In the genomic region with DNA sequence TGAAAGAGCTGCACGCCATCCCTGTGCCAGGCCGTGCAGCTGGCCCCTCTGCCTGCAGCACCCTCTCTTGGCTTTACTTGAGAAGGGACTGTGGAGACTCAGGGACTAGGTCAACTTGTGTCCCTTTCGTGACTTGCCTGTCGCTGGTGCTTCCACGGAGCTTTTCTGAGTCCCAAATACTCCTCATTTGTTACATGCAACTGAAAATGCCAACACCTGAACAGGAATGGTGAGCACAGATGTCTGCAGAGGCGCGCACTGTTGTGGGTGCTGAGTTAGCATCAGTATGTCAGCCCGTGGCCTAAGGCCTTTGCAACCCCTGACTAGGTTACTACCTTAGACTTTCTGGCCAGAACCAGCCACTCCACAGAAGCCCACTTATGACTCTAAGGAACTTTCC, we compare ENCODE assay signal across 10 mouse cellular contexts. TPM values are rescaled to one million over a fixed set of nuclear protein-coding genes. Genes with fewer than 3 reads are reported as not detected.
DNase-seq lines count a peak whose midpoint lies in the region; ATAC-seq lines count a peak whose summit lies in the region.
"Had no signal": no experiment of that assay in that cellular context is flagged by ENCODE, and none has a peak within 500 bp of the region (broad histone marks: within the 10 kb centered on the region; RNA-seq: fewer than 3 reads in every experiment).

No protein-coding gene starts in this region.

- H3K36me3 ChIP-seq in heart, embryonic 13.5 days: peaks cover 65% of the 10 kb centered on the region
- no peaks in the 10 kb centered on the region; the same call in 1 of the 2 replicates for H3K36me3 ChIP-seq in hindbrain, embryonic 14.5 days (replicated peaks; ENCODE audit: control insufficient read depth, insufficient read depth)
- no peaks in the 10 kb centered on the region for H3K36me3 ChIP-seq in neural tube, embryonic 14.5 days (ENCODE audit: control insufficient read depth, insufficient read depth, low read length)

- no peaks in the 10 kb centered on the region for H3K27me3 ChIP-seq in heart, embryonic 13.5 days (replicated peaks)
- H3K27me3 ChIP-seq in hindbrain, embryonic 14.5 days (ENCODE audit: control insufficient read depth, insufficient read depth, low read length): no peaks in the 10 kb centered on the region
- H3K27me3 ChIP-seq in neural tube, embryonic 14.5 days (ENCODE audit: control insufficient read depth, insufficient read depth, low read length): no peaks in the 10 kb centered on the region
- H3K27me3 ChIP-seq: limb, embryonic 15.5 days had no signal

- H3K4me1 ChIP-seq in heart, embryonic 13.5 days: peaks cover 65% of the 10 kb centered on the region
- H3K4me1 ChIP-seq in hindbrain, embryonic 14.5 days (replicated peaks; ENCODE audit: control insufficient read depth, insufficient read depth, low read length): peaks cover 25% of the 10 kb centered on the region
- H3K4me1 ChIP-seq in neural tube, embryonic 14.5 days (ENCODE audit: control insufficient read depth, insufficient read depth, low read length): peaks cover 18% of the 10 kb centered on the region; the same call in 1 of the 2 replicates

- H3K4me2 ChIP-seq in heart, embryonic 13.5 days: no peak overlapping the region
- H3K4me2 ChIP-seq in hindbrain, embryonic 14.5 days (replicated peaks): no peak overlapping the region
- no peak overlapping the region for H3K4me2 ChIP-seq in neural tube, embryonic 14.5 days (ENCODE audit: low read depth, low read length)
- H3K4me2 ChIP-seq: limb, embryonic 15.5 days had no signal

- peak overlapping the region; percentile 87 for H3K27ac ChIP-seq in heart, embryonic 13.5 days (replicated peaks)
- H3K27ac ChIP-seq in hindbrain, embryonic 14.5 days: peak overlapping the region; percentile 71
- H3K27ac ChIP-seq in neural tube, embryonic 14.5 days (ENCODE audit: low read depth, low read length): peak overlapping the region; percentile 52
- H3K27ac ChIP-seq: limb, embryonic 15.5 days had no signal

- ATAC-seq in heart, embryonic 13.5 days (ENCODE audit: extremely low read depth, insufficient number of reproducible peaks, low FRiP score, low TSS enrichment): no peak
- ATAC-seq in hindbrain, embryonic 14.5 days (ENCODE audit: low FRiP score): no peak
- 0 out of 2 replicates have a peak, but pooled peaks have one; percentile 23 for ATAC-seq in neural tube, embryonic 14.5 days (ENCODE audit: low read depth)
- no peak for ATAC-seq in megakaryocyte, adult 5-6 weeks (ENCODE audit: poor library complexity, severe bottlenecking)
- ATAC-seq in megakaryocyte progenitor cell, adult 5-6 weeks (replicated peaks; ENCODE audit: poor library complexity): no peak

- no peaks in the 10 kb centered on the region for H3K9me3 ChIP-seq in heart, embryonic 13.5 days
- H3K9me3 ChIP-seq in hindbrain, embryonic 14.5 days (ENCODE audit: control insufficient read depth, low read length): no peaks in the 10 kb centered on the region
- H3K9me3 ChIP-seq in neural tube, embryonic 14.5 days (ENCODE audit: control insufficient read depth, low read length): no peaks in the 10 kb centered on the region
- H3K9me3 ChIP-seq: limb, embryonic 15.5 days had no signal

- DNase-seq in heart, adult 18-20 months: no peak
- peak; percentile 27 for DNase-seq in lung, postnatal 10 days
- no peak for DNase-seq in lung, adult 18-20 months
- no peak for DNase-seq in hindbrain, embryonic 14.5 days (ENCODE audit: low spot score)

- H3K4me3 ChIP-seq in heart, embryonic 13.5 days: no peak overlapping the region
- no peak overlapping the region for H3K4me3 ChIP-seq in hindbrain, embryonic 14.5 days (replicated peaks; ENCODE audit: low read length)
- H3K4me3 ChIP-seq in neural tube, embryonic 14.5 days (ENCODE audit: low read depth, low read length): no peak overlapping the region
- H3K4me3 ChIP-seq: limb, embryonic 15.5 days had no signal

- peak overlapping the region; percentile 44 for H3K9ac ChIP-seq in heart, embryonic 13.5 days
- peak overlapping the region; percentile 37; the same call in 1 of the 2 replicates for H3K9ac ChIP-seq in hindbrain, embryonic 14.5 days
- H3K9ac ChIP-seq in neural tube, embryonic 14.5 days (replicated peaks; ENCODE audit: low read depth, low read length): peak overlapping the region; percentile 26; the same call in 1 of the 2 replicates
- H3K9ac ChIP-seq: limb, embryonic 15.5 days had no signal

- WGBS in heart, embryonic 13.5 days: 74% methylated on average over 8 of the region's 8 CpGs
- 89% methylated on average over 8 of the region's 8 CpGs for WGBS in hindbrain, embryonic 14.5 days
- WGBS in neural tube, embryonic 14.5 days: 92% methylated on average over 8 of the region's 8 CpGs

RNA-seq across cellular contexts. Expression of a gene that starts 35.2 kb away (rescaled TPM):
- polyA plus RNA-seq in heart, embryonic 13.5 days (2015; fragmentation: Nextera tagmentation; extraction: Ambion mirVana): 429 and 466 TPM in 2 replicates
- total RNA-seq in heart, adult 18-20 months (2021): 10 to 100 TPM; 41.3 to 41.9 TPM
- 111 and 126 TPM in 2 replicates for polyA plus RNA-seq in hindbrain, embryonic 14.5 days (2014; fragmentation: Nextera tagmentation; extraction: Ambion mirVana)
- polyA plus RNA-seq in neural tube, embryonic 14.5 days (2014; fragmentation: Nextera tagmentation; extraction: Ambion mirVana): 62.8 and 170 TPM in 2 replicates
- total RNA-seq in megakaryocyte, adult 5-6 weeks (2015): 0.16 and 1.1 TPM in 2 replicates
- 0.44 and 0.89 TPM in 2 replicates for total RNA-seq in megakaryocyte, adult 5-6 weeks (2017)
- total RNA-seq in megakaryocyte progenitor cell, adult 5-6 weeks (2015): 0.32 and 4.0 TPM in 2 replicates
- 0.04 and 0.61 TPM in 2 replicates for total RNA-seq in megakaryocyte progenitor cell, adult 5-6 weeks (2017)

RNA-seq across cellular contexts. Expression of a gene that starts 49.1 kb away (rescaled TPM):
- polyA plus RNA-seq in heart, embryonic 13.5 days (2015; fragmentation: Nextera tagmentation; extraction: Ambion mirVana): 0.31 and 0.57 TPM in 2 replicates
- total RNA-seq in heart, adult 18-20 months (2021): 1 to 10 TPM in 1 of 2 experiments, under 1 TPM in 1; 0.99 to 1.5 TPM
- polyA plus RNA-seq in hindbrain, embryonic 14.5 days (2014; fragmentation: Nextera tagmentation; extraction: Ambion mirVana): not detected in 2 replicates
- polyA plus RNA-seq in neural tube, embryonic 14.5 days (2014; fragmentation: Nextera tagmentation; extraction: Ambion mirVana): 0.37 TPM in 1 of 2 replicates, not detected in the other
- not detected in 2 replicates for total RNA-seq in megakaryocyte, adult 5-6 weeks (2015)
- not detected in 2 replicates for total RNA-seq in megakaryocyte, adult 5-6 weeks (2017)
- total RNA-seq in megakaryocyte progenitor cell, adult 5-6 weeks (2015): not detected in 2 replicates
- 0.50 TPM in 1 of 2 replicates, not detected in the other for total RNA-seq in megakaryocyte progenitor cell, adult 5-6 weeks (2017)
- total RNA-seq: ES-E14 had no signal
- polyA plus RNA-seq: limb, embryonic 15.5 days had no signal

RNA-seq across cellular contexts. Expression of a gene that starts 56.3 kb away (rescaled TPM):
- polyA plus RNA-seq in heart, embryonic 13.5 days (2015; fragmentation: Nextera tagmentation; extraction: Ambion mirVana): 35.0 and 37.1 TPM in 2 replicates
- 10 to 100 TPM; 68.2 to 77.2 TPM for total RNA-seq in heart, adult 18-20 months (2021)
- 57.1 and 59.9 TPM in 2 replicates for polyA plus RNA-seq in hindbrain, embryonic 14.5 days (2014; fragmentation: Nextera tagmentation; extraction: Ambion mirVana)
- 57.5 and 59.0 TPM in 2 replicates for polyA plus RNA-seq in neural tube, embryonic 14.5 days (2014; fragmentation: Nextera tagmentation; extraction: Ambion mirVana)
- 33.6 and 38.4 TPM in 2 replicates for total RNA-seq in megakaryocyte, adult 5-6 weeks (2015)
- 23.0 and 27.4 TPM in 2 replicates for total RNA-seq in megakaryocyte, adult 5-6 weeks (2017)
- 68.5 and 75.3 TPM in 2 replicates for total RNA-seq in megakaryocyte progenitor cell, adult 5-6 weeks (2015)
- total RNA-seq in megakaryocyte progenitor cell, adult 5-6 weeks (2017): 43.7 and 47.3 TPM in 2 replicates

Comparison
In these comparisons a context has a peak if more than half of its experiments do, and no peak if none do; other contexts are left out.
1. RNA of a gene that starts 35.2 kb away (total RNA-seq): 41.3 to 41.9 TPM in heart, adult 18-20 months; 0.04 to 4.0 TPM in megakaryocyte progenitor cell, adult 5-6 weeks and 0.16 to 1.1 TPM in megakaryocyte, adult 5-6 weeks; every median in the first group is over 4 times any median in the second.
2. Peak in every context shown above with its lines, with median percentiles within 50 percentile points of each other: H3K27ac ChIP-seq and H3K9ac ChIP-seq.